Mouse (Mus musculus): Measurements from ENCODE around the gene 4930402H24Rik. TPM values are rescaled to one million over a fixed set of nuclear protein-coding genes. Genes with fewer than 3 reads are reported as not detected.
A peak's percentile ranks its signal among the peaks of the same experiment; 100 is the strongest.

Gene 4930402H24Rik
- polyA plus RNA-seq, 1 experiment from 2014 or later, result 13.4 TPM

GRCm38 (mm10) chr2:130696700-130697152 is 209.5 kb downstream of the 4930402H24Rik start:
- H3K4me2 ChIP-seq (ENCODE audit: low read depth, low read length), result peak overlapping the region; percentile 80
- H3K36me3 ChIP-seq (ENCODE audit: control insufficient read depth, insufficient read depth), result no peaks in the 10 kb centered on the region
- ATAC-seq (ENCODE audit: low read depth), result no peak
- no peak overlapping the region for H3K9ac ChIP-seq (ENCODE audit: low read depth, low read length)
- H3K4me3 ChIP-seq (ENCODE audit: low read depth, low read length), result peak overlapping the region; percentile 55
- no peaks in the 10 kb centered on the region for H3K9me3 ChIP-seq (replicated peaks; ENCODE audit: control insufficient read depth, low read length)
- H3K4me1 ChIP-seq (ENCODE audit: control insufficient read depth, low read depth, low read length), result peaks cover 3% of the 10 kb centered on the region; the same call in 1 of the 2 replicates
- 2% methylated on average over 31 of the region's 31 CpGs for WGBS (ENCODE audit: insufficient replicate concordance)
- peaks cover 43% of the 10 kb centered on the region for H3K27me3 ChIP-seq (ENCODE audit: control insufficient read depth, insufficient read depth, low read depth, low read length)
- no peak overlapping the region for H3K27ac ChIP-seq (ENCODE audit: low read length)

DNA sequence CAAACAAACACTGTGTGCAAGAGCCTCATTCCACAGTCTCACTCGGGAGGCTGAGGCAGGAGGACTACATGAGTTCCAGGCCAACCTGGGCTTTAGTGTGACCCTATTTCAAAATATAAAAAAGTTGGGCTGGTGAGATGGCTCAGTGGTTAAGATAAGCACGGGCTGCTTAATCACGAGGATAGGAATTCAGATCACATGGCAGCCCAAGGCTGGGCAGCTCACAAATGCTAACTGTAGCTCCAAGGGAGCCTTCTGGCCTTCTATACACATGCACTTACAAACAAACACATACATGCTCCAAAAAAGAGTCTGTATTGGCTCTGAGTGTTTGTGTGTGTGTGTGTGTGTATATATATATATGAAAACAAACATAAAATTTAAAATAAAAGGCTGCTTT is 212.6 kb downstream of the 4930402H24Rik start:
- Histone ChIP-seq H3K9me3 (replicated peaks; ENCODE audit: control insufficient read depth, low read length) (no peaks in the 10 kb centered on the region), H3K36me3 (ENCODE audit: control insufficient read depth, insufficient read depth) (no peaks in the 10 kb centered on the region), H3K27ac (ENCODE audit: low read length) (no peak overlapping the region), H3K4me1 (ENCODE audit: control insufficient read depth, low read depth, low read length) (peaks cover 3% of the 10 kb centered on the region; the same call in 1 of the 2 replicates), H3K4me2 (ENCODE audit: low read depth, low read length) (no peak overlapping the region), H3K4me3 (ENCODE audit: low read depth, low read length) (no peak overlapping the region), H3K27me3 (ENCODE audit: control insufficient read depth, insufficient read depth, low read depth, low read length) (peaks cover 31% of the 10 kb centered on the region), H3K9ac (ENCODE audit: low read depth, low read length) (no peak overlapping the region)
- ATAC-seq (ENCODE audit: low read depth), result no peak
- 23% methylated on average over 3 of the region's 3 CpGs for WGBS (ENCODE audit: insufficient replicate concordance)

DNA sequence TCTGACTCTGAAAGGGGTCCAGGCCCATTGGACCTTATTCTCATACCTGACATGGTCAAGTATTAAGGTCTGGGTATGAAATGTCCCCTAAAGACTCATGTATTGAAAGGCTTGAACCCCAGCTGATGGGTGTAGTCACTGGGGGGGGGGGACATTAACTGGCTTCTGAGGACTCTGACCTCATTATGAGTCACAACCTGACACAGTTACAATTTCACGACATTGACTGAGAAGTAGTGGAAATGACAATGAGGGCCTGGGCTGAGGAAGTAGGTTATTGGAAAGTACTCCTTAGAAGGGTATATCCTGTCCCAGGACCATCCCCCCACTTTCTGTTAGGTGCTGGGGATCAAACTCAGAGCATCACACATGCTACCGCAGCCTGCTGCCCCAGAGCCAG is 217.2 kb downstream of the 4930402H24Rik start:
- H3K27me3 ChIP-seq (ENCODE audit: control insufficient read depth, insufficient read depth, low read depth, low read length), result no peaks in the 10 kb centered on the region
- H3K9ac ChIP-seq (ENCODE audit: low read depth, low read length), result no peak overlapping the region
- H3K36me3 ChIP-seq (ENCODE audit: control insufficient read depth, insufficient read depth), result no peaks in the 10 kb centered on the region
- WGBS (ENCODE audit: insufficient replicate concordance), result 40% methylated on average over 2 of the region's 2 CpGs
- no peak overlapping the region for H3K4me3 ChIP-seq (ENCODE audit: low read depth, low read length)
- no peaks in the 10 kb centered on the region for H3K4me1 ChIP-seq (ENCODE audit: control insufficient read depth, low read depth, low read length)
- no peak overlapping the region for H3K4me2 ChIP-seq (ENCODE audit: low read depth, low read length)
- H3K27ac ChIP-seq (ENCODE audit: low read length), result no peak overlapping the region
- ATAC-seq (ENCODE audit: low read depth), result no peak
- no peaks in the 10 kb centered on the region for H3K9me3 ChIP-seq (replicated peaks; ENCODE audit: control insufficient read depth, low read length)

GRCm38 (mm10) chr2:130685426-130685825 is 220.8 kb downstream of the 4930402H24Rik start:
- ATAC-seq (ENCODE audit: low read depth), result no peak

GRCm38 (mm10) chr2:130681531-130681930 is 224.7 kb downstream of the 4930402H24Rik start:
- Histone ChIP-seq H3K4me1 (ENCODE audit: control insufficient read depth, low read depth, low read length) (no peaks in the 10 kb centered on the region), H3K9me3 (replicated peaks; ENCODE audit: control insufficient read depth, low read length) (no peaks in the 10 kb centered on the region), H3K27me3 (ENCODE audit: control insufficient read depth, insufficient read depth, low read depth, low read length) (no peaks in the 10 kb centered on the region), H3K27ac (ENCODE audit: low read length) (no peak overlapping the region), H3K9ac (ENCODE audit: low read depth, low read length) (no peak overlapping the region), H3K36me3 (ENCODE audit: control insufficient read depth, insufficient read depth) (peaks cover 40% of the 10 kb centered on the region), H3K4me3 (ENCODE audit: low read depth, low read length) (no peak overlapping the region), H3K4me2 (ENCODE audit: low read depth, low read length) (no peak overlapping the region)
- WGBS (ENCODE audit: insufficient replicate concordance), result 73% methylated on average over 3 of the region's 3 CpGs
- ATAC-seq (ENCODE audit: low read depth), result no peak

More at GRCm38 (mm10) chr2:130685426-130685825, 220.8 kb downstream of the 4930402H24Rik start:
- no peaks in the 10 kb centered on the region for H3K9me3 ChIP-seq (replicated peaks; ENCODE audit: control insufficient read depth, low read length)
- H3K4me2 ChIP-seq (ENCODE audit: low read depth, low read length), result no peak overlapping the region
- no peak overlapping the region for H3K27ac ChIP-seq (ENCODE audit: low read length)
- H3K9ac ChIP-seq (ENCODE audit: low read depth, low read length), result no peak overlapping the region
- H3K27me3 ChIP-seq (ENCODE audit: control insufficient read depth, insufficient read depth, low read depth, low read length), result no peaks in the 10 kb centered on the region
- 73% methylated on average over 9 of the region's 9 CpGs for WGBS (ENCODE audit: insufficient replicate concordance)
- no peaks in the 10 kb centered on the region for H3K4me1 ChIP-seq (ENCODE audit: control insufficient read depth, low read depth, low read length)
- H3K36me3 ChIP-seq (ENCODE audit: control insufficient read depth, insufficient read depth), result peaks cover 7% of the 10 kb centered on the region
- H3K4me3 ChIP-seq (ENCODE audit: low read depth, low read length), result no peak overlapping the region

DNA sequence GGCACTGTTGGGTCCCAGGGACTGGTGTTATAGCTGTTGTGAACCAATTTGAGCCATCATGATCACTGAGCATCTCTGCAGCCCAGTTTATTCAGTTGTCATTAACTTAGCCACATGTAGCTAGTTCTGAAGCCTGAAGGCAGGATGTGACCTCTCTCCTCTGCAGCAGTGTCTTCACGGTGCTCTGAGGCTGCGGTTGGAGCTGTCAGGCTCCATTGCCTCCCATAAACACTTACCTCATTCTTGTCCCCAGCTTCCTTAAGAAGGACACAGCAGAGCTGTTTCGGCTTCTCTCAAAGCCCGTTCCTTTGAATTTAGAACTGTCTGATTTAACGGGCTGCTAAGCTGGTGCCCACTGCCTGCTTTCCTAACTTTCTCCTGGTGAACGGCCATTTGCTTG is 226.3 kb downstream of the 4930402H24Rik start:
- Histone ChIP-seq H3K4me1 (ENCODE audit: control insufficient read depth, low read depth, low read length) (no peaks in the 10 kb centered on the region), H3K36me3 (ENCODE audit: control insufficient read depth, insufficient read depth) (peaks cover 57% of the 10 kb centered on the region), H3K27ac (ENCODE audit: low read length) (no peak overlapping the region), H3K4me3 (ENCODE audit: low read depth, low read length) (no peak overlapping the region), H3K9ac (ENCODE audit: low read depth, low read length) (no peak overlapping the region), H3K4me2 (ENCODE audit: low read depth, low read length) (no peak overlapping the region), H3K27me3 (ENCODE audit: control insufficient read depth, insufficient read depth, low read depth, low read length) (no peaks in the 10 kb centered on the region), H3K9me3 (replicated peaks; ENCODE audit: control insufficient read depth, low read length) (no peaks in the 10 kb centered on the region)
- 82% methylated on average over 6 of the region's 6 CpGs for WGBS (ENCODE audit: insufficient replicate concordance)
- no peak for ATAC-seq (ENCODE audit: low read depth)

DNA sequence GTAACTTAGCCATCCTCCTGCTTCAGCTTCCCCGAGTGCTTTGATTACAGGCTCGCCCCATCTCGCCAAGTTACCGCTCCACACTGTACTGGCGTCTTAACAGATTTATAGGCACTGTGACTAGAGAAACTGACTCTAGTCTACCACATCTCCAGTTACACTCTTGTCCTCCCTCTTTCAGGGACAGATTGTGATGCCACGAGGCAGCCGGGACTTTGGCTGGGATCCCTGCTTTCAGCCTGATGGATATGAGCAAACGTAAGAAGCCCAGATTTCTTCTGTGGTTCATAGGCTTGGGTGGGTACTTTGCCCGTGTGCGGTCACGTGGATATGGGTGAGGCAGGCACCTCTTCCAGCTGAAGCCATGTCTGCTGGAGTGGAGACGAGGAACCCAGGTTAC is 227.1 kb downstream of the 4930402H24Rik start:
- Histone ChIP-seq H3K4me3 (ENCODE audit: low read depth, low read length) (no peak overlapping the region), H3K27me3 (ENCODE audit: control insufficient read depth, insufficient read depth, low read depth, low read length) (no peaks in the 10 kb centered on the region), H3K4me1 (ENCODE audit: control insufficient read depth, low read depth, low read length) (no peaks in the 10 kb centered on the region), H3K9me3 (replicated peaks; ENCODE audit: control insufficient read depth, low read length) (no peaks in the 10 kb centered on the region), H3K9ac (ENCODE audit: low read depth, low read length) (no peak overlapping the region), H3K27ac (ENCODE audit: low read length) (no peak overlapping the region), H3K36me3 (ENCODE audit: control insufficient read depth, insufficient read depth) (peaks cover 63% of the 10 kb centered on the region), H3K4me2 (ENCODE audit: low read depth, low read length) (no peak overlapping the region)
- 90% methylated on average over 12 of the region's 12 CpGs for WGBS (ENCODE audit: insufficient replicate concordance)
- no peak for ATAC-seq (ENCODE audit: low read depth)

DNA sequence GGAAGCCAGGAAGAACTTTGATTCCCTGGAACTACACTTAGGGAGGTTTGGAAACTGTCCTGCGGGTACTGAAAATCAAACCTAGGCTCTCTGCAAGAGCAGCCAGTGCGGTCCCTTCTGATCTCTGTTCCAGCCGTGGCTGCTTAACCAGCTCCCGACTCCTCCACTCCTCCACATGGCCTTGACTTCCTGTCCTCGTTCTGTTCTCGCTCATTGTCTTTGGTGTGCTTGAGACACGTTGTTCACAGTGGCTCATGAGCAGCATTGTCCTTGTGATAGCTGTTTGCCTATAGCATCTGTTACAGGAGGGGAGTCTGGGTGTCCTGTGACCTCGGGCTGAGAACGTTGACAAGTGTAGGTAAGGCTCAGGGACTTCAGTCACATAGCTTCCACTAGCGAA is 229.0 kb downstream of the 4930402H24Rik start:
- no peak overlapping the region for H3K4me2 ChIP-seq (ENCODE audit: low read depth, low read length)
- no peaks in the 10 kb centered on the region for H3K9me3 ChIP-seq (replicated peaks; ENCODE audit: control insufficient read depth, low read length)
- H3K36me3 ChIP-seq (ENCODE audit: control insufficient read depth, insufficient read depth), result peaks cover 78% of the 10 kb centered on the region
- WGBS (ENCODE audit: insufficient replicate concordance), result 74% methylated on average over 10 of the region's 10 CpGs
- no peak for ATAC-seq (ENCODE audit: low read depth)
- no peak overlapping the region for H3K9ac ChIP-seq (ENCODE audit: low read depth, low read length)
- H3K27ac ChIP-seq (ENCODE audit: low read length), result no peak overlapping the region
- H3K4me3 ChIP-seq (ENCODE audit: low read depth, low read length), result no peak overlapping the region
- H3K4me1 ChIP-seq (ENCODE audit: control insufficient read depth, low read depth, low read length), result no peaks in the 10 kb centered on the region
- no peaks in the 10 kb centered on the region for H3K27me3 ChIP-seq (ENCODE audit: control insufficient read depth, insufficient read depth, low read depth, low read length)

- no peaks in the 10 kb centered on the region for H3K27me3 ChIP-seq (ENCODE audit: control insufficient read depth, insufficient read depth, low read depth, low read length)
- peak; percentile 68 for ATAC-seq (ENCODE audit: low read depth)
- peak within 1 kb of the TSS; percentile 82 for H3K9ac ChIP-seq (ENCODE audit: low read depth, low read length)
- WGBS (ENCODE audit: insufficient replicate concordance), result under 1% methylated on average over 31 of the region's 31 CpGs
- peaks cover 7% of the 10 kb centered on the region for H3K36me3 ChIP-seq (ENCODE audit: control insufficient read depth, insufficient read depth)
- H3K9me3 ChIP-seq (replicated peaks; ENCODE audit: control insufficient read depth, low read length), result no peaks in the 10 kb centered on the region
- H3K4me1 ChIP-seq (ENCODE audit: control insufficient read depth, low read depth, low read length), result peaks cover 44% of the 10 kb centered on the region
- H3K4me3 ChIP-seq (ENCODE audit: low read depth, low read length), result peak within 1 kb of the TSS; percentile 89
- H3K4me2 ChIP-seq (ENCODE audit: low read depth, low read length), result peak within 1 kb of the TSS; percentile 88
- H3K27ac ChIP-seq (ENCODE audit: low read length), result peak within 1 kb of the TSS; percentile 89
These were observed 238.6 kb downstream of the 4930402H24Rik start, which contains the start of gene Itpa for GRCm38 (mm10) chr2:130667559-130667958. Itpa (plus strand) TSS chr2:130667610.

Data from liver, embryonic 16.5 days (tissue).